16 mouse cellular contexts compared by ENCODE assay signal in the genomic region with DNA sequence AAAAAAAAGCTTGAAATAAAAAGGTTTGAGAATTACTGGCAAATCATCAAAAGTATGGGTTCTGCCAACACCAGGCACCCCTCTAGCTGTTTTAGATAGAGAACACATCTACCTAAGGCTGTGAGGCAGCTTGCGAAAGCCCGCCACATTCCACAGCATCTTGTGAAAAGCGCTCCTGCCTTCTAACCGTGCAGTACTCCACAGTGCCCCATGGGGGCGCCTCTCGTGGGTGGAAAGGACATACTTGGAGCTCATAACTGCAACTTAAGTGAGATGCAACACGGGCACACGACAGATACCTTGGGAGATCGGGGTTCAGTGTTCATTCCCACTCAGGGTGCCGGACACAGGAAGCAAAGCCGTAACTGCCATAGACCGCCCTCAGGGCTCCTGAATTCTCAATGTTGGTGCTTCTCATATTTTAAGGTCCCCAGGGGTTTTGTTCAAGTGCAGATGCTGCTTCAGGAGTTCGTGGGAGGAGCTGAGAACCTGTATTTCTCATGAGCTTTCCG.
DNase-seq lines count a peak whose midpoint lies in the region; ATAC-seq and TF ChIP-seq lines count a peak whose summit lies in the region.
"Had no signal": no experiment of that assay in that cellular context is flagged by ENCODE, and none has a peak within 500 bp of the region (broad histone marks: within the 10 kb centered on the region; RNA-seq: fewer than 3 reads in every experiment).

No protein-coding gene starts in this region.

- WGBS in bone marrow, adult 2 months, result 76% methylated on average over 14 of the region's 14 CpGs

- ATAC-seq in CD4-positive, CD25-positive, alpha-beta regulatory T cell, adult 4 months, result no peak
- ATAC-seq in activated CD4-positive, CD25-positive, alpha-beta regulatory T cell, adult 4 months, result no peak
- ATAC-seq: forebrain, embryonic 16.5 days; midbrain, embryonic 15.5 days had no signal

- intact Hi-C loops in left cerebral cortex, adult 2 months (cut with DNase I), result no loop called here

- no peaks in the 10 kb centered on the region for H3K4me1 ChIP-seq in bone marrow, adult 2 months (ENCODE audit: control insufficient read depth, insufficient read depth, low read length)
- H3K4me1 ChIP-seq: embryonic facial prominence, embryonic 15.5 days; midbrain, embryonic 15.5 days had no signal

- no peak overlapping the region for H3K4me3 ChIP-seq in left cerebral cortex, adult 2 months
- H3K4me3 ChIP-seq in bone marrow, adult 2 months (replicated peaks; ENCODE audit: control insufficient read depth, low read depth, low read length), result no peak overlapping the region
- H3K4me3 ChIP-seq: embryonic facial prominence, embryonic 15.5 days; midbrain, embryonic 15.5 days; neural tube, embryonic 13.5 days had no signal

- TF ChIP-seq CTCF in left cerebral cortex, adult 2 months (IDR thresholded peaks at IDR 0.05), result peak; percentile 19; the same call in 1 of the 2 replicates
- peak; percentile 21; the same call in 1 of the 2 replicates for TF ChIP-seq CTCF in bone marrow, adult 2 months (IDR thresholded peaks at IDR 0.05; ENCODE audit: control insufficient read depth, insufficient read depth, low read length)

- peak; percentile 5 for DNase-seq in CD4-positive, CD25-positive, alpha-beta regulatory T cell, adult 2 months (ENCODE audit: low read depth, low spot score)
- no peak for DNase-seq in left cerebral cortex, adult 2 months (ENCODE audit: extremely low spot score in 1 of 2, low spot score in 2 of 2)
- DNase-seq in left cerebral cortex, adult 11 months (ENCODE audit: low spot score), result no peak
- peak; percentile 27 for DNase-seq in A20 (ENCODE audit: low read depth, low spot score)
- DNase-seq in ovary, adult 18-20 months (ENCODE audit: low spot score), result no peak
- DNase-seq: heart, adult 18-20 months; kidney, adult 8-10 months; layer of hippocampus, adult 9-11 months; lung, postnatal 4 days had no signal

- no peak overlapping the region for H3K27ac ChIP-seq in left cerebral cortex, adult 2 months
- no peak overlapping the region for H3K27ac ChIP-seq in bone marrow, adult 2 months (ENCODE audit: control insufficient read depth, insufficient read depth, low read depth, low read length, poor library complexity)
- H3K27ac ChIP-seq: embryonic facial prominence, embryonic 15.5 days; midbrain, embryonic 15.5 days; neural tube, embryonic 13.5 days had no signal

- no peak for TF ChIP-seq POLR2A in bone marrow, adult 2 months (IDR thresholded peaks at IDR 0.05; ENCODE audit: borderline replicate concordance, control insufficient read depth, low read depth, low read length)

Comparison
In these comparisons a context has a peak if more than half of its experiments do, and no peak if none do; other contexts are left out.
1. DNase-seq: peak in CD4-positive, CD25-positive, alpha-beta regulatory T cell, adult 2 months (single experiment) and A20 (single experiment); none in left cerebral cortex, adult 2 months (0 of 2), left cerebral cortex, adult 11 months (single experiment) and ovary, adult 18-20 months (single experiment).